Mouse (Mus musculus): Measurements from ENCODE around the gene Zfp488.

Zfp488 gene

DNA sequence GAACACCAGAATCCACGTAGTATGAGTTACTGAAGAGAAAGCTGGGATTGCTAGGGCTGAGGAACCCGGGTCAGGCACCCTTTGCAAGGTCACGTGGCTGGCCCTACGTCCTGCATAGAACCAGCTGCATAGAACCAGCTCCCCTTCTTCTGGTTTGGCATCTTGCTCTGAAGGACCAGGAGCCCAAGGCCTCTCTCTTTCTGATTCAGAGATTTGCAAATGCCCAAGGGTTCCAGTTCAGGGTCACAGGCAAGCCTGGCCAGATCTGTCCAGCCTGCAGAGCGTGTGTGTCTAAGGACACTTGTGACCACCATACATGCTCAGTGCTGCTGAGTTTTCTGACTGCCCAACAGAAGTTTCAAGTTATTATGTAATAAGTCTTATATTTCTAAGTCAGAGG, 36.3 kb downstream of the Zfp488 start:
- DNase-seq, result no peak

DNA sequence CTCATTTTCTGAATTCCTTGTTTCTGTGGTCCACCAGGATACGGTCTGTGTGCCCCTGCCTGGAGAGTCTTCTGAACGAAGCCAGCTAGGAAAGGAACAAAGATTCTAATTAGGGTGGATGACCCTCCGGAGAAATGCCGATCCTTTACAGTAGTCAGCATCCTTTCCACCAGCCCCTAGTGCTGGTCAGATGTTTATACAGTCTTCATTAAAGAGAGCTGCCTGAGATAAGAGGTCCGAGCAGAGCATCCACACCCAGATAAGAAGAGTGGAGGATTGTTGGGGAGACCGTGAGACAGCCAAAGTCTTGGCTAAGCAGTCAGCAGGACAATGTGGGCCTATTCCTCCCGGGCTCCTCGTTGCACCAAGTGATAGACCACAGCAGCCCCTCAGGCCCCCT, 37.8 kb downstream of the Zfp488 start, which contains the start of gene Gdf2:
Gene Gdf2 (plus strand): TSS at position 301 of the 400 bp plus-strand sequence.
- DNase-seq, result no peak

DNA sequence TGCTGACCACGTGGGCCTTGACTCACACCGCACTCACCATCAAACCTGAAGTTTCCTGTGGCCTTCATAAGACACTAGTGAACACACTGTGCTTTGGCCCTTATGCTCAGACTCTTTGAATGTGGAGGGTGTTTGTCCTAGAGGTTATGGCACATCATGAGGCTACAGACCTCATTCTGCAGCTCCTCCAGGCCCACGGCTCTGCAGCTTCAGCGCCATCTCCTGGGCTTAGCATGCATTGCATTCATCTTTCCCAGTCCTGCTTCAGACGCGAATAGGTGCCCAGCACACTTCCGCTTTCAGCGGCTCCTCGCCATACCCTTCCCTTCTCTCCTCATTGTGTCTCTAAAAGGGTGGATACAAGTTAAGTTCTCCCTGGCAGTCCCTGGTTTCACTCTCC, 39.4 kb downstream of the Zfp488 start:
- DNase-seq, result no peak

DNA sequence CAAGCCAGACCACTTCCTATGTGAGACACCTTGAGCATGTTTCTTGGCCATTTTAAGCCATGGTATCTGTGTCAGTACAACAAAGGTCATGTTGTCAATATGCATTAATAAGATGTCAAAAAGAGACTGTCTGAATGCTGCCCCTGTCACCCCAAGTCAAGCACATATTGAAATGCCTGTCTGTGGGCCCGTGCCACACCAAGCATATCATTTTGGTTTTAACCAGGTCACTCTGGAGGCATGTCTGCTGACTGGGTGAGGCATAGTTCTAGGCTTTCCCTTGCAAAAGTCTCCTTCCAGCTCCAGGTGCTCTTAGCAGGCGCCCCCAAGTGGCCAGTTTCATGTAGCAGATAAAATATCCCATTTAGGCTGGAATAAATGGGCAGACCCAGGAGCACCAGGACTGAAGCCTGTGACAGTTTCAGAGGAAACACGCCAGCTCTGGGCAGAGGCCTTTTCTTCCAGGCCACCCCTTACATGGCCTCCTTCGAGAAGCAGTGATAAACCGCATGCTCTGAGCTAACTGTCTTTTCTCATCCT, 44.7 kb downstream of the Zfp488 start:
- DNase-seq, result no peak

DNA sequence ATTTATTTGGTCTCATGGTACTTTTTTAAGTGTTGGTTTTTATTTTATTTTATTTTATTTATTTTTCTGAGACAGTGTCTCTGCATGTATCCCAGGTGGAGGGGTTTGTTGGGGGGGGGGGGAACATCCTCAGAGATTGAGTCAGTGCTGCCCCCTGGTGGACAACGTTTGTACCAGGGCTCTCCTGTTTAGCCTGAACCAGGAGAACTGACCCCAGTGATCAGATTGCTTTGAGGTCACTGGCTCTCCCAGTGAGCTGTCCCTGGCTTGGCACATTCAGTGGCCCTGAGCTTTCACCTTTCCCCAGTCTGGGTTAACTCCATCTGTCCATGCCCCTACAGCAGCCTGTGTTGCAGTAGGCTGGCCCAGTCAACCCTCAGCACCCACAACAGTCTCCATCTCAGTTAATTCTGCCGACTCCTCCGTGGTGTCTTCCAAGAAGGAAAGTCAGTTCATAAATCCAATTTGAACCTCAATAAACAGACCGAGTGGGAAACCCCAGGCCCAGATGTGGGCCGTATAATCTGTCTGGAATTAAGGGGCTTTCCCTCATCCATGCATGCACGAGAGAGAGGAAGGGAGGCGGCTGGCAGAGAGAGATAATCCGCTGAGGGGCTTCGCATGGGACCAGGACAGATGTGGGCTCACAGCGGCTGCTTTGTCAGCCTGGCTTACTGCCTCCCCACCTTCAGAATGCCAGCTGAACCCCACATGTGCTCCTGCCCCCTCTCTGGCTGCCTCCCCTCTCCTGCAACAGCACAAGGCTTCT, 45.4 kb downstream of the Zfp488 start:
- peak in 1 of 2 experiments; percentile 45 for DNase-seq

DNA sequence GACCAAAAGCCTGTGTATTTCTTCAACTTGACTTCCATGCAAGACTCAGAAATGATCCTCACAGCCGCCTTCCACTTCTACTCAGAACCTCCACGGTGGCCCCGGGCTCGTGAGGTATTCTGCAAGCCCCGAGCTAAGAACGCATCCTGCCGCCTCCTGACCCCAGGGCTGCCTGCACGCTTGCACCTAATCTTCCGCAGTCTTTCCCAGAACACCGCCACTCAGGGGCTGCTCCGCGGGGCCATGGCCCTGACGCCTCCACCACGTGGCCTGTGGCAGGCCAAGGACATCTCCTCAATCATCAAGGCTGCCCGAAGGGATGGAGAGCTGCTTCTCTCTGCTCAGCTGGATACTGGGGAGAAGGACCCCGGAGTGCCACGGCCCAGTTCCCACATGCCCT, 46.7 kb downstream of the Zfp488 start:
- no peak for DNase-seq

DNA sequence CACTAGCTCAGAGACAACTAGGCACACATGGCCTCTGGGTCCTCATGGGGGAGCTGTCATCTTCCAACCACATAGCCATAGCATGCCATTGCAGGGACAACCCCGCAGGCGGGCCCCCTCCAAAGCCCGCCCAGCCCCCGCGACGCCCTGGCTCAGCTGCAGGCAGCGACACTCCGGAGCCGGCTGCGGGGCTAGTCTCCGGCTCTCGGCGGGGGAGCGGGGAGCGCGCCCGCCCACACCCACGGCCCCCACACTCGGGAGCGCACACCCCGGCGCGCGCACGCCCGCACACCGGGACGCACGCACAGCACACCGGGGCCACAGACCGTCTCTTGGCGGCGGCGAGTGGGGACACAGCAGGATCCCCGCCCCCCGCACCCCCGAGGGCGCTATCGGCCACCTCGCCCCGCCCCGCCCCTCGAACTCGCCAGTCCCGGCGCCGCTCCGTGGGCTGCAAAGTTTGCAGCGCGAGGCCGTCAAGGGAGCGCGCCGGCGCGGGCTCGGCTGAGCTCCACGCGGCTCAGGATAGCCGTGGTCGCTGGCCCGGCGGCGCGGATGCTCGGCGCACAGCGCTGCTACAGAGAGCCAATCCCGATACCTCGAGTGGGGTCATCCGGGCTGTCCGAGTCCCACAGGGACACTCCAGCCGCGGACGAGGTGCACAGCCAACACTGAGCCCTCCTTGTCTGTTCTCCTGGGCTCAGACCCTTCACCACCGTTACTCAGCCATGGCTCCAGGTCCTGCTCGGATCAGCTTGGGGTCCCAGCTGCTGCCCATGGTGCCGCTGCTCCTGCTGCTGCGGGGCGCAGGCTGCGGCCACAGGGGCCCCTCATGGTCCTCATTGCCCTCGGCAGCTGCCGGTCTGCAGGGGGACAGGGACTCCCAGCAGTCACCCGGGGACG, 55.1 kb downstream of the Zfp488 start, which contains the start of gene Gdf10:
Gene Gdf10 (plus strand): TSS at position 420 of the 903 bp plus-strand sequence.
- DNase-seq, result no peak

DNA sequence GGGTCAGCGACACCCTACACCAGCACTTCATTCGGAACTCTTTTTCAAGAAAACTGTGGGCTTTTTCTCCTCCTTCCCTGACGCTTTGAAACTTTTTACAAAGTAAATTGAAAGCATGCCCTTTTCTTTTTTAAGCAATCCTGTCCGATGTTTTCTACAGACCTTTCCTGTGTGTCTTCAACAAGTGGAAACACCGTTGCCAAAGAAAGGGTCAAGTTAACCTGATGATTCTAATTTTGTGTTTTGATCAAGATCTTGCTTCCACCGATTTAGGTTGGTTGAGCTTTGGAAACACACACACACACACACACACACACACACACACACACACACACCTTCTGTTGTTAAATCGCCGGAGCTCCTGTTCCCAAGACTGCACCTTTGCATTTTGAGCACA, 55.8 kb downstream of the Zfp488 start:
- DNase-seq, result no peak

DNA sequence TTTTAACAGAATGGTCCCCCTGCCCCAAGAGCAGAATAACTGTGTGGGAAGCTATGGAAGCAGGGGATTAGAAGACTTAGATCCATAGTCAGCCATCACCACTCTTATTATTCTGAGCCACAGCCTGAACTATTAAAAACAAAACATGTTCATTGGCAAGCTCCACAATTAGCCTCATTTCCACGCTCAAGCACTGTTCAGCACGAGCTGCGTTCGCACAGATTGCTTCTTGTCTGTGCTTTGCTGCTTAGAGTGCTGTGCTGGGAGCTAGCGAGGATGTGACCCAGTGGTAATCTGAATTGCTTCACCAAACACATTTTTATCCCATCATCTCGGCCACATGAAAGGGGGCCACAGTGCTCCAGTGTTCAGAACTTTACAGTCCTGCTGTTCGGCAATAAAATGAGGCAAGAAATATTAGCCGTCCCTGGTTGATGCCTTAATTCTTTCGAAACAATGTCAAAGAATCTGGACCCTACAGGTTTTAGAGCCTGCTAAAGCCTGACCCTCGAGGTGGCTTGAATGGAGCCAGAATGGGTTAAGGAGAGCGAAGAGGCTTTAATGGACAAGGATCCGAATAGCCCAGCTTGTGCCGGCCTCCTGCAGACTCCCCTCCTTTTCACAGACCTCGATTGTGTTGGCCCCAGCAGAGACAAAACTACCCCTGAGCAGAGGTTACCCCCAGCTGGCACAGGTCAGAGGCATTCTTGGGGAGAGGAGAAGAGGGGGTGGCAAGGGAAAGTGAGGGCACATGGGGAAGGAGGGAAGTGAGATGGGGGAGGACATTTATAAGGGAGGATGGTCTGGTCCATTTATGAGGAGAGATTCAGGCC, 57.6 kb downstream of the Zfp488 start:
- no peak for DNase-seq
